Mouse (Mus musculus) R1 (cell line): ENCODE results near the gene Slc25a13.

Experiments used
- DNase-seq: peaks from one replicate; pipeline ENCODE4 v3.0.0-alpha.2; 2018; ENCODE audit warnings: low read depth, low spot score

Slc25a13 gene

GRCm38 (mm10) chr6:6168566-6169134 lies 48.3 kb downstream of the Slc25a13 start:
- no peak for DNase-seq

- DNase-seq = no peak
Observed at GRCm38 (mm10) chr6:6167339-6168126, 49.4 kb downstream of the Slc25a13 start.

GRCm38 (mm10) chr6:6162993-6163623 lies 53.9 kb downstream of the Slc25a13 start:
- DNase-seq = no peak

GRCm38 (mm10) chr6:6162146-6162545 lies 54.8 kb downstream of the Slc25a13 start:
- DNase-seq = no peak

- DNase-seq = peak; percentile 64
Observed at GRCm38 (mm10) chr6:6160645-6161426, 56.1 kb downstream of the Slc25a13 start.

GRCm38 (mm10) chr6:6159221-6159859 lies 57.6 kb downstream of the Slc25a13 start:
- no peak for DNase-seq

GRCm38 (mm10) chr6:6153426-6153825 lies 63.5 kb downstream of the Slc25a13 start:
- peak; percentile 50 for DNase-seq

- DNase-seq = no peak
Observed at GRCm38 (mm10) chr6:6150811-6151210, 66.2 kb downstream of the Slc25a13 start.

- DNase-seq = no peak
Observed at GRCm38 (mm10) chr6:6149751-6150150, 67.2 kb downstream of the Slc25a13 start.

- no peak for DNase-seq
Observed at GRCm38 (mm10) chr6:6149329-6149728, 67.6 kb downstream of the Slc25a13 start.

GRCm38 (mm10) chr6:6145412-6145811 lies 71.6 kb downstream of the Slc25a13 start:
- DNase-seq = no peak

- peak; percentile 54 for DNase-seq
Observed at GRCm38 (mm10) chr6:6143525-6143924, 73.4 kb downstream of the Slc25a13 start.

GRCm38 (mm10) chr6:6140370-6140769 lies 76.6 kb downstream of the Slc25a13 start:
- peak; percentile 85 for DNase-seq

- DNase-seq = peak; percentile 83
Observed at GRCm38 (mm10) chr6:6139061-6139460, 77.9 kb downstream of the Slc25a13 start.

GRCm38 (mm10) chr6:6136812-6137211 lies 80.2 kb downstream of the Slc25a13 start:
- DNase-seq = peak; percentile 76

GRCm38 (mm10) chr6:6134935-6135334 lies 82.0 kb downstream of the Slc25a13 start:
- peak; percentile 49 for DNase-seq

- peak; percentile 43 for DNase-seq
Observed at GRCm38 (mm10) chr6:6133556-6134050, 83.4 kb downstream of the Slc25a13 start.

GRCm38 (mm10) chr6:6132047-6132446 lies 84.9 kb downstream of the Slc25a13 start:
- no peak for DNase-seq

- no peak for DNase-seq
Observed at GRCm38 (mm10) chr6:6125620-6126019, 91.4 kb downstream of the Slc25a13 start.

- DNase-seq = no peak
Observed at GRCm38 (mm10) chr6:6121904-6122303, 95.1 kb downstream of the Slc25a13 start.

- no peak for DNase-seq
Observed at GRCm38 (mm10) chr6:6120841-6121240, 96.1 kb downstream of the Slc25a13 start.
